Comparison of ENCODE assay signal across 22 mouse cellular contexts in genomic region chr4:4686920-4687319, GRCm38 (mm10).
A peak's percentile ranks its signal among the peaks of the same experiment; 100 is the strongest.
DNase-seq lines count a peak whose midpoint lies in the region; TF ChIP-seq lines count a peak whose summit lies in the region.
"Had no signal": no experiment of that assay in that cellular context is flagged by ENCODE, and none has a peak within 500 bp of the region (broad histone marks: within the 10 kb centered on the region; RNA-seq: fewer than 3 reads in every experiment).

No protein-coding gene starts in this region.

- H3K9ac ChIP-seq in ES-E14 (ENCODE audit: insufficient read depth, low read depth, low read length, poor library complexity, severe bottlenecking): no peak overlapping the region
- H3K9ac ChIP-seq: forebrain, embryonic 13.5 days; heart, embryonic 13.5 days; hindbrain, embryonic 14.5 days had no signal

- H3K4me3 ChIP-seq in ES-E14 (ENCODE audit: insufficient read depth in 1 of 2, low read depth in 1 of 2, low read length in 2 of 2, poor library complexity in 1 of 2, severe bottlenecking in 1 of 2): no peak overlapping the region
- H3K4me3 ChIP-seq: forebrain, embryonic 10.5 days; forebrain, embryonic 13.5 days; heart, adult 2 months; heart, embryonic 10.5 days; heart, embryonic 13.5 days had no signal

- peak; percentile 5 to 15 for DNase-seq in cerebellum, postnatal 10 days
- no peak for DNase-seq in cerebellum, postnatal 36 days
- peak; percentile 34 for DNase-seq in ES-E14 (ENCODE audit: low read depth, low spot score)
- DNase-seq in ZHBTc4 (ENCODE audit: low read depth, low spot score): peak; percentile 79
- DNase-seq in frontal cortex, postnatal 10 days (ENCODE audit: low spot score in 2 of 2): no peak
- no peak for DNase-seq in left cerebral cortex, postnatal 25 days (ENCODE audit: low spot score in 2 of 2)
- DNase-seq: adrenal gland, adult 8-10 months; adrenal gland, postnatal 25 days; cerebellum, adult 11-12 months; cerebellum, adult 8-10 months; gastrocnemius, postnatal 10 days; gastrocnemius, postnatal 36 days; heart, adult 2 months; heart, postnatal 14 days; heart, postnatal 4 days; kidney, adult 18-20 months had no signal

- no peaks in the 10 kb centered on the region for H3K4me1 ChIP-seq in ES-E14 (ENCODE audit: control insufficient read depth in 2 of 2, insufficient read depth in 2 of 2, low read length in 2 of 2, poor library complexity in 1 of 2)
- H3K4me1 ChIP-seq: forebrain, embryonic 10.5 days; forebrain, embryonic 13.5 days; heart, embryonic 10.5 days; heart, embryonic 13.5 days had no signal

- in situ Hi-C loops in ES-E14 (cut with MboI; ENCODE audit: low sequenced_read_pairs in 2 of 2, unreplicated experiment in 2 of 2): no loop called here

- no peaks in the 10 kb centered on the region for H3K36me3 ChIP-seq in ES-E14 (ENCODE audit: control insufficient read depth, insufficient read depth, low read length, poor library complexity, severe bottlenecking)
- H3K36me3 ChIP-seq: forebrain, embryonic 10.5 days; heart, embryonic 10.5 days; heart, embryonic 13.5 days had no signal

- H3K9me3 ChIP-seq in ES-E14 (ENCODE audit: control insufficient read depth, insufficient read depth, low read depth, low read length): no peaks in the 10 kb centered on the region
- H3K9me3 ChIP-seq: forebrain, embryonic 10.5 days; forebrain, embryonic 13.5 days; heart, embryonic 10.5 days; heart, embryonic 13.5 days had no signal

- intact Hi-C loops in left cerebral cortex, postnatal 25 days (cut with DNase I): no loop called here

- no peak overlapping the region for H3K27ac ChIP-seq in ES-E14 (ENCODE audit: insufficient read depth, low read depth, low read length, poor library complexity, severe bottlenecking)
- H3K27ac ChIP-seq: forebrain, embryonic 10.5 days; forebrain, embryonic 13.5 days; heart, adult 2 months; heart, embryonic 10.5 days; heart, embryonic 13.5 days; hindbrain, embryonic 14.5 days; hindbrain, postnatal 0 days had no signal

TF ChIP-seq in ES-E14, 5 proteins besides CTCF, POLR2A, EP300 and RAD21:
- no peak for TF ChIP-seq ZNF384 (IDR thresholded peaks at IDR 0.05; ENCODE audit: low read depth, low read length)
- TF ChIP-seq ZC3H11A (IDR thresholded peaks at IDR 0.05; ENCODE audit: borderline replicate concordance, low read depth, low read length): no peak
- TF ChIP-seq HCFC1 (IDR thresholded peaks at IDR 0.05; ENCODE audit: borderline replicate concordance, insufficient read depth, low read length): no peak
- TF ChIP-seq MAFK (IDR thresholded peaks at IDR 0.05; ENCODE audit: insufficient read depth, low read depth, low read length): no peak
- TF ChIP-seq CHD2 (IDR thresholded peaks at IDR 0.05; ENCODE audit: low read depth, low read length): no peak

Comparison
In these comparisons a context has a peak if more than half of its experiments do, and no peak if none do; other contexts are left out.
1. DNase-seq: peak in cerebellum, postnatal 10 days (2 of 2), ES-E14 (single experiment) and ZHBTc4 (single experiment); none in cerebellum, postnatal 36 days (0 of 2), frontal cortex, postnatal 10 days (0 of 2) and left cerebral cortex, postnatal 25 days (0 of 2).